Mouse (Mus musculus): ENCODE data around the gene Brd2.
"Not testable (repeated sequence)": the region's sequence is repeated elsewhere in the genome, so short reads cannot be mapped to it uniquely, and the experiment has no call there.

Brd2 gene

DNA sequence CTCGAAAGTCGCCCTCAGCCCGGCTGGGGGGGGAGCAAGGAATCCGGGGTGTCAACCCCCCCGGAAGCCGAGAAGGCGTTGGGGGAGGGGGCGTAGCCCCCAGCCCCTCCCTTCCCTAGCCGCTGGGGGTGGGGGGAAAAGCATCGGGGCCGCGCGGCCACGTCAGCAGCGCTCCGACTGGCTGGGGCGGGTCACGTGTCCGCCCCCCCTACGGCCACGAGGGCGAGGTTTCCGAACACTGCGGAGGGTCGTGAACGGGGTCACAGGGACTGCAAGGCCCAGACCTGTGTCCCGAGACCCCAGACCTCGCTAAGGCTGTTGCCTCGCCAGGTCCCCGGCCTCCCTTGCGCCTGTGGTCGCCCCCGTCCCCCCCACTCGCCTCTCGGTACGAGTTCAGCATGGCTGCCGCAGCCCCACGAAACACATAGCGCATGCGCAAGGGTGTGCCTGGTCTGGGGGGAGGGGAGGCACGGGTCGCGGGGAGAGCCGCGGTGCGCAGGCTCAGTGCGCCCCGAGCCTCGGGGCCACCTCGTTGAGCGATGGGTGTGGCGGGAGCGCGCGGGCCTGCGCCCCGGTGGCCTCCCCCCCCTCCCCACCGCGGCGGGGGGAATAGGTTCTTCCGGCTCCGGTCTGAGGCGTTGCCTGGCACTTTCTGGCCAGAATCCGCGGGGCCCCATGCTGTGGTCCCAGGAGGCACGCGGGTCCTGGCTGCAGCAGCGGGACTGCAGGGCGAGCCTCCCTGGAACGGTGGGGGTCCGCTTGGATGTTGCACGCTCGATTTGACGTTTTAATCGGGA is at the start of gene Brd2:
Gene Brd2 (minus strand): TSS at position 447 of the 797 bp plus-strand sequence.
- peak; percentile 96 to 97 for DNase-seq (ENCODE audit: low spot score in 2 of 2)

DNA sequence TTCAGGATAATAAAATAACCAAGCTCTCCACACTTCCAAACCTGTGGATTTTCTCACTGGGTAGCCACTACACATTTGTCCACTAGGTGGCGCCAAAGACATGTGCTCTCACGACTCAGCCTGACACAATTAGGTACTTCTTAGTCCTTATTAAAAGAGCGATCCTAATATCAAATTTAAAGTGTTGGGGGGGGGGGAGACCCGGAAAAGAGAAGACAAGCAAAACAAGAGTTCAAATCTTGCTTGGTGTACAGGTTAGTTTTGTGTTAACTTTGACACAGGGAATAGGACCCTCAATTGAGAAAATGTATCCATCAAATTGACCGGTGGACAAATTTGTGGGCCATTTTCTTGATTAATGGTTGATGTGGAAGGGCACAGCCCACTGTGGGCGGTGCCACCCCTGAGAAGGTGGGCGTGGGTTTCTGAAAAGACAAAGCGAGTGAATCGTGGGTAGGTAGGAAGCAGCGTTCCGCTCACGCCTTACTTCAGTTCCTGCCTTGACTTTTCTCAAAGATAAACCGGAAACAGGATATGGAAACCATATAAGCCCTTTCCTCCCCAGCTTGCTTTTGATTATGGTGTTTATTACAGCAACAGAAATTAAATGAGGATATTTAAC is 48.6 kb upstream of the Brd2 start:
- DNase-seq (ENCODE audit: low spot score in 2 of 2) = peak; percentile 91 to 92

DNA sequence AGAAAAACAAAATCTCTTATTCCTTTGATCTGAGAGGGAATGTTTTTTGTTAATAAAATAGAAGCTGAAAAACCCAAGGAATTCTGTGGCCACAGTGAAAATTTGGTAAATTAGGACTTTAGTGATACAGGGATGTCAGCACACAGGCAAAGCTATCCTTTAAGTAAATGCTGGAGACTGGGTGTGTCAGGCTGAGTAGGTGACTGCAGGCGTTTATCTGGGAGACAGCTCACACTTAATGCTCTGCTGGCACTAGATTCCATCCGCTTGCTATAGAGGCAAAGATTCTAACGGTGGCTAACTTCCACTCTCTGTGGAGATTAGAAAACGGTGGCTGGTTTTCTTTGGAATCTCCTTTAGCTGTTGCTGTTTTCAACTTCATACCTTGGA is 48.0 kb upstream of the Brd2 start:
- DNase-seq (ENCODE audit: low spot score in 2 of 2) = no peak

DNA sequence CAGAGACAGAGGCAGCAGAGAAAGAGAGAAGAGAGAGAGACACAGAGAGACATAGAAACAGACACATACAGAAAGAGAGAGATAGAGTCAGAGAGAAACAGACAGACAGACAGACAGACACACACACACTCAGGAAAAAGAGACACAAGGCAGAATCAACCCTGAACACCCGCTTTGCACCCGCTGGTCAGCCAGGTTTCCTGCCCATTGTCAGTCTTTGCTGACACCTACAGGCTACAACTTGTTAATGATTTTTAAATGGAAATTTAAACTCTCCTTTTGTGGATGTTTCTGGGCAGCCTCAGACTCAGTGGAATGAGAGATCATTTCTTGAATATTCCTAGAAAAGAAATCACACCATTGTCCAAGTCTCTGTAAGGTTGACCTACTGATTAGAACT is 46.8 kb upstream of the Brd2 start:
- peak in 1 of 2 experiments; percentile 26 for DNase-seq (ENCODE audit: low spot score in 2 of 2)

DNA sequence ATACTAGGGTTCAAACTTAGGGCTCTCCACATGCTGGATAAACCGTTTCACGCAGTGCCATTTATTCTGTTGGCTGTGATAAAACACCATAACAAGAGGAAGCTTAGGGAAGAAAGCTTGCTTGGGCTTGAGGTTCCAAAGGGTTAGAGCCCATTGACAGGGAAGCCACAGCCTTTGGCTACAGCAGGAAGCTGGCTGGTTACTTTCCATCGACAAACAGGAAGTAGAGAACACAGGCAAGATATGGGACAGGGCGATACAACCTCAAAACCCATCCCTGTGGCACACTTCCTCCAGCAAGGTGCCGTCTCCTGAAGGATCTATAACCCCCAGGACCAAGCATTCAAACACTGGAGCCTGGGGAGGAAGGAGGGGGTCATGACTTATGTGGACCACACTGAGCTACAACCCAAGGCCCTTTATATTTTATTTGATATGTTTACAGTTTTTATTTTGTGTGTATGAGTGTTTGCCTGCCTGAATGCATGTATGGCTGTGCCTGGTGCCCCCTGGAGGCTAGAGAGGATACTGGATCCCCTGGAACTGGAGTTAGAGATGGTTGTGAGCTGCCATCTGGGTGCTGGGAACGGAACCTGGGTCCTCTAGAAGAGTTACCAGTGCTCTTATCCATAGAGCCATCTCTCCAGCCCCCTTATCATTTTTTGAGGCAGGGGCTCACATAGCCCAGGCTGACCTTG is 42.7 kb upstream of the Brd2 start:
- no peak for DNase-seq (ENCODE audit: low spot score in 2 of 2)

DNA sequence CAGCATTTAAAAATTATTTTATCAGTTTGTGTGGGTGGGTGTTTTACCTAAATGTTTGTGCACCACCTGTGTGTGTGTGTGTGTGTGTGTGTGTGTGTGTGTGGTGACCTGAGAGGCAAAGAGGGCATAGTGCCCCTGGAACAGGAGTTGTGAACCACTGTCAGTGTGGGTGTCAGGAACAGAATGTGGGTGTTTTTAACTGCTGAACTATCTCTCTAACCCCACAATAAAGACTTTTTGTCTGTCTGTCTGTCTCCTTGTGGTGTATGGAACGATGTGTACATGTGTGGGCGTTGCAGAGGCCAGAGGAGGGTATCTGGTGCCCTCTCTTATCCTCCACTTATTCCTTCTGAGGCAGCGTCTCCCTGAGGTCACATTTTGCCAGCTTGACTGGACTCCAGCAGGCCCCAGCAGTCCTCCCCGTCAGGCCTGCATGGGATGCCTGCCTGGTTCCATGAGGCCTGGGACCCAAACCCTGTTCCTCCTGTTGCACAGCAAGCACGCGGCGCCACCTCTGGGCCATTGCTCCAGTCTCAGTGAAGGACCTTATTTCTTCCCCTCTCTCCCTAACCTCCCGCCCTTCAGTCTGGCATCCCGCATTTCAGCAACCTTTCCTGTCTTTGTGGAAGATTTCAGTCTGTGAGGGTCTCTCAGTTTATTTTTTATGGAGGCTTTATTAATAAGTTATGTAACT is 41.9 kb upstream of the Brd2 start:
- peak in 1 of 2 experiments; percentile 8 for DNase-seq (ENCODE audit: low spot score in 2 of 2)

DNA sequence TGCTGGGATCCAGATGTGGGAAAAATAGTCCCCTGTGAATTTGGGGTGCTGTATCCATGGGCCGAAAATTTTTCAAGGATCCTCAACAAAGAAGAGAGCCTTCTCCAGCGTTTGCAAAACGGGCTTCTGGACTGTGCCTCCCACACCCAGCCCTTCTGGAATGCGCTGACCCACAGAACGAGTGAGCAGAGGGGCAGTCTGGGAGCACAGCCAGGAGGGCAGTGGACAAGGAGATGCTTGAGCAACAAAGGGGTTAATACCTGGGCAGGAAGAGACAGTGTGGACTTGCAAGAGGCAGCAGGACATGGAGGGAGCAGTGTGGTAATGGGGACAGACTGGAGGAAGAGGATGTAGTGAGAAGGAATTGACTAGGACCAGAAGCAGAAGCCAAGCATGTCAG is 33.1 kb upstream of the Brd2 start:
- DNase-seq (ENCODE audit: low spot score in 2 of 2) = no peak

DNA sequence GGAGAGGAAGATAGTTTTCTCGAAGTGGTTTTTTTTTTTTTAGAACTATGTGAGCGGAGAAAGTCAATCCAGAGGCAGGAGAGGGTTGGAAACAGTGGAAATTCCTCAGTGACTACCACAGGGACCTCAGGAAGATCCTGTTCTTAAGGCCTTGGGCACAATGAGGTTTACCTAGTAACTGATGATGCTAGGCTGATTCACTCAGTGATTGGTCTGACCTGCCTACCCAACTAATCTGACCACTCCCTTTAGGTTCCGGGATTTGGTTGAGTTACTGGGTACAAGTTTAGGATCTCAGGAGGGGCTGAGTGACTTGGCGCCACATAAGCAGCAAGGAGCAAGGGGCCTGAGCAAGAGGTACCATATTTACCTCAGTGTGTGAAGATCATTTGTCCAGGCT is 30.5 kb upstream of the Brd2 start, which contains the start of gene H2-DMb1:
Gene H2-DMb1 (plus strand): TSS at position 150 of the 400 bp plus-strand sequence.
- DNase-seq (ENCODE audit: low spot score in 2 of 2) = peak; percentile 59 to 61

DNA sequence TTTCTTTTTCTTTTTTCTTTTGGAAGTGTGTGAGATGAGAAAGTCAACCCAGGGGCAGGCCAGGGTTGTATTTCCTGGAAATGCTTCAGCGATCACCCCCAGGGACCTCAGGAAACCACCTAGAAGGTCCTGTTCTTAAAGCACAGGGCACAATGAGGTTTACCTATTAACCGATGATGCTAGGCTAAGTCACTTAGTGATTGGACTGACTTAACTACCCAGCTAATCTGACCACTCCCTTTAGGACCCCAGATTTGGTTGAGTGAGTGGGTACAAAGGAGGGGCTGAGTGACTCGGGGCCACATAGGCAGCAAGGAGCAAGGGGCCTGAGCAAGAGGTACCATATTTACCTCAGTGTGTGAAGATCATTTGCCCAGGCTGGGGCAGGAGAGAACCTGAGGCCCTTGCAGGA is 22.5 kb upstream of the Brd2 start:
- no peak for DNase-seq (ENCODE audit: low spot score in 2 of 2)

DNA sequence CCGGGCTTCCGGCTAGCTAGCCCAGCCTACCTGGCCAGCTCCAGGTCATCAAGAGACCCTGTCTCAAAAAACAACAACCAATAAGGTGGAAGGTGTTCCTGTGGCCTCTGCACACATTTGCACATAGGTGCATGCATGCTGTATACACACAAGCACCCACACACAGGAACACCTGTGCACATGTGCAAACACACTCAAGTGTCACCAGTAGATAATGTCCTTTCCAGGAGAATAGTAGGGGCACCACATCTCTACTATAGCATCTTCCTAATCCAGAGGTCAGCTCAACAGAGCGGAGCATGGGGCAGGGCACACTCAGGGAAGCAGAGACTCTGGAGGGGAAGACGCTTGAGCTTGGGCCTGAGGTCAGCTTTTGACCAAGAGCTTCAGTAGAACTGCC is 21.8 kb upstream of the Brd2 start:
- DNase-seq (ENCODE audit: low spot score in 2 of 2) = not testable (repeated sequence)

DNA sequence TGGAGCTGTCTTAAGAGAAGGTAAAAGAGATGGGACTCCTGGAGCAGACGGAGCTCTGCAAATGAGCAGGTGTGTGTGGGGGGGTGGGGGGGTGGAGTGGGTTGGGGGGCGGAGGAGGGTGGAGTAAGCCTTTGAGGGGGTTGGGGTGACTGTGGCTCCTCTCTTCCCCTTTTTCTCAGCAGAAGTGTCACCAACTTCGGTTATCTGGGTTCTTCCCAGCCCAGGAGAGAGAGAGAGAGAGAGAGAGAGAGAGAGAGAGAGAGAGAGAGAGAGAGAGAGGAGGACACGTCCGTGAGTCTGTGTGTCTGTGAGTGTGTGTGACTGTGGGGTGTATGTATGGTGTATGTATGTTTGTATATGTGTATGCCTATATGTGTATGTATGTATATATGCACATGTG is 21.0 kb upstream of the Brd2 start:
- DNase-seq (ENCODE audit: low spot score in 2 of 2) = no peak

DNA sequence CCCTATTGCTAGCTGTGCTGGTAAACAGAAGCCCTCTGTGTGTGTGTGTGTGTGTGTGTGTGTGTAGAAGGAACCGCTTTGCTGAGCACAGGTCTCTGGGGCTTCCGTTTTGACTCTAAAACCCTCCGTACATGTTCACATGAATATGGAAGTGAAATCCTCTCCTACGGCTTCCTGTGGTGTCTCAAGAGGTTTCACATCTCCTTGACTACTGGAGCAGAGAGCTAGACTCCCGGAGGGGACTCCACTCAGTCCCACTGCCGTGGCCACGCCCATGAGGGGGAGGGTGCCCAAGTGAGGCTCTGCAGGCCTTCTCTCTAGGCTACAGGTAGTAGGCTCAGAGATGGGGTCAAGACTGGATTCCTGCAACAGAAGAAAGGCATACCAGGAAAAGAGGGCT is 20.6 kb upstream of the Brd2 start, which contains the start of gene H2-DMb2:
Gene H2-DMb2 (plus strand): TSS at position 275 of the 400 bp plus-strand sequence.
- DNase-seq (ENCODE audit: low spot score in 2 of 2) = no peak

DNA sequence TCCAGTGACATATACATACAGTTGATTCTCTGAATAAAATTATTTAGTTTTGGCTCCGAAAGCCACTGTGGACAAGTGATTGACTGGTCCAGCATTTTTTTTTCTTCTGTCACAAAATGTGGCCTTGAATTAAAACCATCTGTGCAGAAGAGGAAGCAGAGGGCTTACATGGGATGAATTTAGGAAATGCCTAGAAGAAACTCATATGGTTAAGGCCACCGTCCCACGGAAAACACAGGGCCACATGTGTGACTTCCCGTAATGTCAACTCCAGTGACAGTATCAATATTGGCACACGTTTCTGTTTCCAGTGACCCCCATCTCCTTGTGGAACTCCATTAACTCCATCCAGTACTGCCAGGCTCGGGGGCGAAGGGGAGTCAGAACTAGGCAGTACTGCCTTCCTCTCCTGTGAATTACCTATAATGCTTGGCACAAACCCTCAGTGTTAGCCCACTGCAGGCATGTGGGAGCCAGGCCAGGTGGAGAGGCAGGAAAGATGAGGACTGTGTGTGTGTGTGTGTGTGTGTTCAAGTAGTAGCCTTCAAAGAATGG is 20.1 kb upstream of the Brd2 start:
- no peak for DNase-seq (ENCODE audit: low spot score in 2 of 2)

DNA sequence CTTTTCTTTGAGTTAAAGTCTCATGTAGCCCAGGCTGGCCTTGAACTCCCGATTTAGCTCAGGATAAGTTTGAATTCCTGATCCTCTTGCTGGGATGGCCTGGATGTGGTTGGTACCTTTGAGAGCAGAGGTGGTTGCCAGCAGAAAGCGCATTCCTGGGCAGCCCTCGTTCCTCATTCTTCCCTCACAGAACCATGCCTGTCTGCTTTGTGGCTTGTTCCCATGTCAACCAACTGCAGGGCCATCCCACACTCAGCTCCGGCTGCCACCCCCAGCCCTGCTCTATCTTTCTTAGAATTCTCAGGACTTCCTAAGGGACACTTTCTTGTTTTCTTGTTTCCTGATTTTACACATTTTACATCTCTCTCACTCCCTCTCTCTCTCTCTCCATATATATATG is 19.0 kb upstream of the Brd2 start:
- DNase-seq (ENCODE audit: low spot score in 2 of 2) = no peak

DNA sequence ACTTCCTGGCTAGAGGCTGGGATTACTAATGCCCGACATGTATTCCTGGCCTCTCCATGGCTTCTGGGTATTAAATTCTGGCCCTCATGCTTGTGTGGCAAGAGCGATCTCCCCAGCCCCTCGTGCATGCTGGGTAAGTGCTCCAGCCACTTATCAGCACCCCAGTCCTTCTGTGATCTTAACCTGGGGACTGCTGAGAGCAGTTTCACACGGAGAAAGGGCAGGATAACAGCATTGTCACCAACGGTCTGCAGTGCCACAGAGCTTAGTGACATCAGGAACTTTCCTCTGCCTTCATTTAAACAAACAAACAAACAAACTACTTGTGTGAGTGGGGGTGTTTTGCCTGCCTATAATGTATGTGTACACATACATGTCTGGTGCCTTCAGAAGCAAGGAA is 17.8 kb upstream of the Brd2 start:
- no peak for DNase-seq (ENCODE audit: low spot score in 2 of 2)

DNA sequence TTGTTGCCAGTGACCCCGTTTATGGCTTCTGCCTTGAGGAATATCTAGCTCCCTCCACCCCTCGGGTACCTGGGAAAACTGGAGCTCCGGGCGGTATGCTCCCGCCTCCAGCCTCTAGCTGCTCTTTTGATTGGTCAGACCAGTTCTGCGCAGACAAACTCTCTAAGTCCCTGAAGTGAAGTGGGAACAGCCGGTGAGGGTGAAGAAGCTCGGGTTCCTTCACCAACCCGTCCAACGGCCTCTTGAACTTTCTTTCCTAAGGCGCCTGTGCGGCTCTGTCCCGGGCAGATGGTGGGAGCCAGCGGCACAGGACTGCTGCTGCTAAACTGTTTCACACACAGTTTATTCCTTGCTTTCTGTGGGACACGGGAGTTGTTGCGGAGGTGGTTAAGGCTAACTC is 17.0 kb upstream of the Brd2 start:
- no peak for DNase-seq (ENCODE audit: low spot score in 2 of 2)

DNA sequence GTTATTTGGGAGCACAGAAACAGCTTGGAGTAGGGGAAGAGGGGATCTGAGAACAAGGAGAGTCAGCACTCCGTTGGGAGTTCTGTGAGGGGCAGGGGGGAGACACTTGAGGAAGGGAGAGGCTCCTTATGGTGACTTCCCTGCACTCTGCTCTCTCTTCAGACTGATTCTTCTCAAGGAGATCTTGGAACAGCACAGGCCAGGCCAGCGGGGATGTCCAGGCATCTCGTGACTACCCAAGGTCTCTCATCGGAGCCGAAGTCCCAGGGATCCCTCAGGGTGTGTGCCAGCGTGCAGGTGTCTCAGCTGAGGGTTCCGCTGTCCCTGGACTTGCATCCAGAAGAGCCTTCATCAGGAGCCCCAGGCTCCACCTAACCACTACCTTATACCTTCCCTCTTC is 16.2 kb upstream of the Brd2 start:
- no peak for DNase-seq (ENCODE audit: low spot score in 2 of 2)

DNA sequence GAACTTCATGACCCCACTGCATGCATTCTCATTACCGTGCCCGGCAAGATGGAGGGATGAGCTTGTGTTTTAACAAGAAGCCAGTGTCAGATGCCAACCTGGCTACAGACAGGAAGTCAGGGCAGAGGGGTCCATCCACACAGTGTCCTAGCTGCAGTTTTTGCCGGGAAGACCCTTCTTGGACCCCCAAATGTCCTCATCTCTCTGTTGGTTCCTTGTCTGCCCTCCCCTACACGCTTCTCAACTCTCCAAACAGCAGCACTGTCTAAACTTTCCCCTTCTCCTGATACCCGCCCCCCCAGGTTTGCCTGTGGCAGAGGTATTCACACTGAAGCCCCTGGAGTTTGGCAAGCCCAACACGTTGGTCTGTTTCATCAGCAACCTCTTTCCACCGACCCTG is 15.2 kb upstream of the Brd2 start:
- DNase-seq (ENCODE audit: low spot score in 2 of 2) = no peak

DNA sequence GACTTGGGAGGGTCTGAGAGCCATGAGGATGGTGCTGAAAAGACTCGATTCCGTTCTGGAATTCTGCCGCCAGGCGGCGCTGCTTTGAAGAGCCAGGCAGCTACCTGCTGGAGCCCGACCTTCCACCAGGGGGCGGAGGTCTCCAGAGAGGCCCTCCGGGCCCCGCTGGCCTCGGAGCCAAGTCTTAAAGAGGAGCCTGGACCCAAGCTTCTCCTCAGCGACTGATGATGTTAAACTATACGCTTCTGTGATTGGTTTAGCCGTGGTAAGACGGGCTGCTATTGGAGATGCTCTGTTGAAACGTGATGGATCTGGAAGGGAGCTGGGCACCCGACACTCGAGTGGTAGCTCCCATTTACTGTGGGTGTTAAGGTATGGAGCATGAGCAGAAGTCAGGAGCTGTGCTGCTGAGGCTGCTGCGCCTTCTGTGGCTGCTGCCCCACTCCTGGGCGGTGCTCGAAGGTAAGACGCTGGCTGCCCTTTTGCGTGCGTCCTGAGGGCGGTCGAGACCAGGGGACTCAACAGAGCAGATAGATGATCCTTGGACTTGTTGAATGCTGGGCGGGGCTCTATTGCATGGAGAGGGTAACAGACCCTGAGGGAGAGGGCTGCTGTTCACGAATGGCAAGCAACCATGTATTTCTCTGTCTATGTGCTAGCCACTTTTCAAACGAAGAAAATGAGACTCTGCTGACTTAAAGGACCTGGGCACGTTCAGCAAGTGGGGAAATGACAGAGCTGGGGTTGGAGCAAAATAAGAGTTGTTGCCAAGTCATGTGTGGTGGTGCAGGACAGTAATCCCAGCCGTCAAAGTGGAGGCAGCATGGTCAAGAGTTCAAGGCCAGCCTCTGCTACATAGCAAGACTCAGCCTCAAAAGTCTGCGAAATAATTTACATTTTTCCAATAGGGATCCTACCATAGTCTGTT is 13.1 kb upstream of the Brd2 start:
- peak; percentile 98 for DNase-seq (ENCODE audit: low spot score in 2 of 2)

DNA sequence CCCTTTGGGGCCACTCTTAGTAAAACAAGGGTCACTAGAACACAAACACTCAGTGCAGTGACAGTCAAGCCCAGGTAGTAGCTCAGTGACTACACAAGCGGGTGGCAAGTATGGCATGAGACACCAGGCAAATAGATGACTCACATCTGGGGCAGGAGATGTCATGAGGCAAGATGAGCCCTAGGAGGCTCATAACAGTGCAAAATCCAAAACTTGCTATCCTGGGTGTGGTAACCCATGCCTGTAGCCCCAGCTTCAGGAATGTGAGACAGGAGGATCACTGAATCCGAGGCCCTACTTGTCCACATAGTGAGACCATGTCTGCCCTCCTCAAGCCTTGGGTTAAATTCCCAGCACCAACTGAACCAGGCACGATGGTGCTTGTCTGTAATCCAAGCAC is 12.0 kb upstream of the Brd2 start:
- DNase-seq (ENCODE audit: low spot score in 2 of 2) = no peak

DNA sequence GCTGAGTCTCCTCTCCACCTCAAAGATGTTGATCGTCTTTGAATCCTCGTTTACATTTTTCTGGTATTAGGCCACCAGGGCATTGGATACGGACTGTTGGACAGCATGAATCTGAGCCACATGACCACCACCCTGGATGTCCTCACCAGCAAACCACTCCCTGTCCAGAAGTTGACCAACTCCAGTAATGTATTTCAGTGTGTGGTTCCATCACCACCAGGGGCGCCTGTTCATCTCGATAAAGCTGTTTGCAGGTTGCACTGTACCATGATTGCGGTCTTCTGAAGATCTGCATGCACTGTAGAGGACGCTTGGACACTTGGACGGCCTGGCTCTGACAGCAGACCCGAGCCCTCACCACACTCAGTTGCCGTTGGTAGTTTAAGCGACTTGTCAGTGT is 10.9 kb upstream of the Brd2 start:
- no peak for DNase-seq (ENCODE audit: low spot score in 2 of 2)
